Mouse (Mus musculus) limb, embryonic 15.5 days (tissue): ENCODE measurements around the gene Ntf5. TPM values are rescaled to one million over a fixed set of nuclear protein-coding genes. Genes with fewer than 3 reads are reported as not detected.
A peak's percentile ranks its signal among the peaks of the same experiment; 100 is the strongest.
"Not testable (repeated sequence)": the region's sequence is repeated elsewhere in the genome, so short reads cannot be mapped to it uniquely, and the experiment has no call there.

Experiments used
- ATAC-seq: fragments of 200-750 bp; cut with Nextera tagmentation; 2 replicates; pipeline ENCODE4 v1.8.0; 2017; ENCODE audit warnings: low read depth, moderate TSS enrichment; ENCODE audit not compliant: insufficient number of reproducible peaks, low FRiP score, low TSS enrichment
- H3K27ac ChIP-seq: fragments of 300-500 bp; sonication (generic); 2 replicates; pipeline ENCODE4 v1.5.1; 2015; ENCODE audit warnings: moderate library complexity, mild to moderate bottlenecking, inconsistent platforms
- H3K27me3 ChIP-seq: fragments of 300-500 bp; sonication (generic); 2 replicates; pipeline ENCODE4 v1.6.1; 2015; ENCODE audit warnings: inconsistent platforms
- H3K36me3 ChIP-seq: fragments of 300-500 bp; sonication (generic); 2 replicates; pipeline ENCODE4 v1.6.1; 2015; ENCODE audit warnings: inconsistent platforms
- H3K4me1 ChIP-seq: fragments of 300-500 bp; sonication (generic); 2 replicates; pipeline ENCODE4 v1.6.1; 2015; ENCODE audit warnings: inconsistent platforms
- H3K4me2 ChIP-seq: fragments of 300-500 bp; sonication (generic); 2 replicates; pipeline ENCODE4 v1.6.1; 2015; ENCODE audit warnings: mild to moderate bottlenecking, inconsistent platforms
- H3K4me3 ChIP-seq: fragments of 300-500 bp; sonication (generic); 2 replicates; pipeline ENCODE4 v1.5.1; 2015; ENCODE audit warnings: mild to moderate bottlenecking, inconsistent platforms
- H3K9ac ChIP-seq: fragments of 300-500 bp; sonication (generic); 2 replicates; pipeline ENCODE4 v1.6.1; 2015; ENCODE audit warnings: inconsistent platforms
- H3K9me3 ChIP-seq: fragments of 300-500 bp; sonication (generic); 2 replicates; pipeline ENCODE4 v1.6.1; 2016; ENCODE audit warnings: inconsistent platforms
- WGBS: fragments of 180-500 bp; shearing (Covaris S2); methylation state at CpG from one replicate; pipeline ENCODE4 v1.1.7; 2015; 5-methylcytosine and 5-hydroxymethylcytosine counted together
- polyA plus RNA-seq: library from polyadenylated mRNA; unstranded; fragments of >200 nt; fragmentation: Nextera tagmentation; extraction: Ambion mirVana; gene quantifications from 2 replicates; pipeline ENCODE4 v1.2.1, GENCODE M21; 2015

The Ntf5 gene
- polyA plus RNA-seq, 1 experiment from 2014 or later, result 3.0 TPM

- H3K9me3 ChIP-seq, H3K27me3 ChIP-seq: not testable (repeated sequence)
- peak within 1 kb of the TSS; percentile 64 for H3K4me2 ChIP-seq
- peak within 1 kb of the TSS; percentile 62 for H3K4me3 ChIP-seq
- whole genome bisulfite sequencing, result 0% methylated on average over 33 of the region's 37 CpGs
- peaks cover 46% of the 10 kb centered on the region for H3K4me1 ChIP-seq
- H3K9ac ChIP-seq, result peak within 1 kb of the TSS; percentile 66
- peaks cover 71% of the 10 kb centered on the region for H3K36me3 ChIP-seq
- H3K27ac ChIP-seq, result peak within 1 kb of the TSS; percentile 96
- ATAC-seq, result peak; percentile 96
Measured at GRCm38 (mm10) chr7:45459564-45460140, 46.2 kb downstream of the Ntf5 start, which contains the start of gene Ftl1. TSS of gene Ftl1 (minus strand) at chr7:45459884.

GRCm38 (mm10) chr7:45460377-45460776 lies 46.9 kb downstream of the Ntf5 start:
- Histone ChIP-seq H3K4me2 (peak overlapping the region; percentile 50), H3K9me3 (no peaks in the 10 kb centered on the region), H3K4me1 (peaks cover 50% of the 10 kb centered on the region), H3K27ac (peak overlapping the region; percentile 87), H3K9ac (0 out of 2 replicates have a peak overlapping the region, but pooled peaks have one; percentile 7), H3K4me3 (peak overlapping the region; percentile 62), H3K36me3 (peaks cover 71% of the 10 kb centered on the region), H3K27me3 (no peaks in the 10 kb centered on the region)
- ATAC-seq, result no peak
- WGBS, result 67% methylated on average over 7 of the region's 7 CpGs

- Histone ChIP-seq H3K4me1 (peaks cover 55% of the 10 kb centered on the region), H3K27ac (peak overlapping the region; percentile 87), H3K4me2 (peak overlapping the region; percentile 50), H3K9me3 (no peaks in the 10 kb centered on the region), H3K27me3 (no peaks in the 10 kb centered on the region), H3K9ac (0 out of 2 replicates have a peak overlapping the region, but pooled peaks have one; percentile 7), H3K4me3 (peak overlapping the region; percentile 62; the same call in 1 of the 2 replicates), H3K36me3 (peaks cover 69% of the 10 kb centered on the region)
- 13% methylated on average over 13 of the region's 13 CpGs for WGBS
- no peak for ATAC-seq
Measured at GRCm38 (mm10) chr7:45460860-45461314, 47.4 kb downstream of the Ntf5 start.

- H3K9ac ChIP-seq, result no peak overlapping the region
- peaks cover 65% of the 10 kb centered on the region for H3K36me3 ChIP-seq
- no peaks in the 10 kb centered on the region for H3K27me3 ChIP-seq
- H3K4me2 ChIP-seq, result no peak overlapping the region
- WGBS, result 54% methylated on average over 4 of the region's 5 CpGs
- no peaks in the 10 kb centered on the region for H3K9me3 ChIP-seq
- peaks cover 57% of the 10 kb centered on the region for H3K4me1 ChIP-seq
- ATAC-seq, result no peak
- H3K27ac ChIP-seq, result peak overlapping the region; percentile 87
- no peak overlapping the region for H3K4me3 ChIP-seq
Measured at GRCm38 (mm10) chr7:45461326-45461725, 47.8 kb downstream of the Ntf5 start.

- H3K4me3 ChIP-seq, result no peak overlapping the region
- no peak overlapping the region for H3K9ac ChIP-seq
- H3K27me3 ChIP-seq, result no peaks in the 10 kb centered on the region
- H3K4me1 ChIP-seq, result peaks cover 55% of the 10 kb centered on the region
- no peaks in the 10 kb centered on the region for H3K9me3 ChIP-seq
- no peak overlapping the region for H3K4me2 ChIP-seq
- 85% methylated on average over 4 of the region's 4 CpGs for whole genome bisulfite sequencing
- peak overlapping the region; percentile 87; the same call in 1 of the 2 replicates for H3K27ac ChIP-seq
- peaks cover 63% of the 10 kb centered on the region for H3K36me3 ChIP-seq
- ATAC-seq, result no peak
Measured at GRCm38 (mm10) chr7:45461781-45462180, 48.3 kb downstream of the Ntf5 start.

GRCm38 (mm10) chr7:45462325-45462724 lies 48.8 kb downstream of the Ntf5 start:
- no peaks in the 10 kb centered on the region for H3K27me3 ChIP-seq
- WGBS, result 84% methylated on average over 4 of the region's 4 CpGs
- no peak overlapping the region for H3K9ac ChIP-seq
- H3K36me3 ChIP-seq, result peaks cover 57% of the 10 kb centered on the region
- H3K9me3 ChIP-seq, result no peaks in the 10 kb centered on the region
- no peak overlapping the region for H3K4me2 ChIP-seq
- H3K27ac ChIP-seq, result peak overlapping the region; percentile 17; the same call in 1 of the 2 replicates
- peaks cover 51% of the 10 kb centered on the region for H3K4me1 ChIP-seq
- no peak for ATAC-seq
- no peak overlapping the region for H3K4me3 ChIP-seq

- H3K9me3 ChIP-seq, H3K27me3 ChIP-seq, ATAC-seq, H3K4me3 ChIP-seq, H3K9ac ChIP-seq, H3K27ac ChIP-seq, H3K4me2 ChIP-seq: not testable (repeated sequence)
- Histone ChIP-seq H3K36me3 (peaks cover 52% of the 10 kb centered on the region), H3K4me1 (peaks cover 46% of the 10 kb centered on the region)
- 79% methylated on average over 4 of the region's 4 CpGs for WGBS
Measured at GRCm38 (mm10) chr7:45462868-45463267, 49.4 kb downstream of the Ntf5 start.

- 91% methylated on average over 7 of the region's 7 CpGs for whole genome bisulfite sequencing
- no peak overlapping the region for H3K4me2 ChIP-seq
- no peak overlapping the region for H3K4me3 ChIP-seq
- H3K9ac ChIP-seq, result no peak overlapping the region
- H3K27me3 ChIP-seq, result no peaks in the 10 kb centered on the region
- no peak overlapping the region for H3K27ac ChIP-seq
- H3K36me3 ChIP-seq, result peaks cover 43% of the 10 kb centered on the region
- H3K4me1 ChIP-seq, result peaks cover 40% of the 10 kb centered on the region
- no peak for ATAC-seq
- no peaks in the 10 kb centered on the region for H3K9me3 ChIP-seq
Measured at GRCm38 (mm10) chr7:45463987-45464778, 50.7 kb downstream of the Ntf5 start.

- Histone ChIP-seq H3K4me2 (peak overlapping the region; percentile 85; the same call in 1 of the 2 replicates), H3K9ac (no peak overlapping the region), H3K27me3 (no peaks in the 10 kb centered on the region), H3K4me1 (peaks cover 38% of the 10 kb centered on the region), H3K36me3 (peaks cover 43% of the 10 kb centered on the region), H3K9me3 (no peaks in the 10 kb centered on the region), H3K4me3 (no peak overlapping the region), H3K27ac (no peak overlapping the region)
- WGBS, result 96% methylated on average over 12 of the region's 12 CpGs
- ATAC-seq, result no peak
Measured at GRCm38 (mm10) chr7:45465112-45465511, 51.6 kb downstream of the Ntf5 start.

GRCm38 (mm10) chr7:45465549-45465948 lies 52.1 kb downstream of the Ntf5 start:
- Histone ChIP-seq H3K4me1 (peaks cover 33% of the 10 kb centered on the region), H3K4me2 (peak overlapping the region; percentile 85), H3K27ac (no peak overlapping the region), H3K9ac (peak overlapping the region; percentile 65), H3K36me3 (peaks cover 43% of the 10 kb centered on the region), H3K9me3 (no peaks in the 10 kb centered on the region), H3K27me3 (no peaks in the 10 kb centered on the region), H3K4me3 (peak overlapping the region; percentile 65)
- ATAC-seq, result no peak
- WGBS, result 78% methylated on average over 9 of the region's 9 CpGs

GRCm38 (mm10) chr7:45466283-45467089 lies 53.0 kb downstream of the Ntf5 start, which contains the start of gene Bax:
TSS of gene Bax (minus strand) at chr7:45466898.
- Histone ChIP-seq H3K36me3 (peaks cover 39% of the 10 kb centered on the region), H3K9me3 (no peaks in the 10 kb centered on the region), H3K27ac (peak within 1 kb of the TSS; percentile 22), H3K4me3 (peak within 1 kb of the TSS; percentile 65), H3K9ac (peak within 1 kb of the TSS; percentile 65), H3K27me3 (no peaks in the 10 kb centered on the region), H3K4me1 (peaks cover 26% of the 10 kb centered on the region), H3K4me2 (peak within 1 kb of the TSS; percentile 85)
- peak; percentile 76 for ATAC-seq
- WGBS, result under 1% methylated on average over 52 of the region's 58 CpGs
